20 mouse cellular contexts compared by ENCODE assay signal in the genomic region with DNA sequence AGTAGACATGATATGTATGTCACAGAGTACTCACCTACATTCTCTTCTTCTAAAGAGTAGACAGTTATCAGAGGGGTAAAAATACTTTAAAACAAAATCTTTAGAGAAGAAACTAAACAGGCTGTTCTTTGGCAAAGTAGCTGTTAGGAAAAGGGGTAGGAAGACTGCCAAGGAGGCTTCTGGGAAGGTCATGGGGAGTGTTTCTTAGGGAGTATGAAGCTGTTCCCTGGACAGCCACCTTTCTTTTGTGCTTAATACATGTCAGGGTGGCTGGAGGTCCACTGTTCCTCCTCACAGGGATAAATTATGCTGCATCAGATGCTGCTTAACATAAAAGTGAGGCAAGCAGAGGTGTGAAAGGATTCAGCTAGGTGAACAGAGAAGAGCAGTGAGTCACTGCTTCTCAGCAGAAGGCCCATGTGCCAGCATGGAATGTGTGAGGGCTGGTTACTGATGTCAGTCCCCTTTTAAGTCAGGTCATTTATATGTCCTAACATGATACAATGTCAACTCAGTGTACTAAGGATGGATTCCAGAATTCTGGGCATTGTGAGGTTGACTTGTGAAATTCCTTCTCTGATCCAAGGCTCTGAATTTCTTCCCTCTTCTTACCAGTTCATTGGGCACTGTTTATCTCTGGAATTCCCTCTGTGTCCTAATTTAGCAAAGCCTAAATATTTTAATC.
DNase-seq lines count a peak whose midpoint lies in the region; ATAC-seq lines count a peak whose summit lies in the region.
"Had no signal": no experiment of that assay in that cellular context is flagged by ENCODE, and none has a peak within 500 bp of the region (broad histone marks: within the 10 kb centered on the region; RNA-seq: fewer than 3 reads in every experiment).

No protein-coding gene starts in this region.

- no peaks in the 10 kb centered on the region for H3K36me3 ChIP-seq in hindbrain, embryonic 10.5 days
- H3K36me3 ChIP-seq: heart, embryonic 15.5 days; hindbrain, embryonic 13.5 days had no signal

- ATAC-seq in granulocyte monocyte progenitor cell, adult 5-6 weeks (replicated peaks; ENCODE audit: poor library complexity, severe bottlenecking): 0 out of 2 replicates have a peak, but pooled peaks have one; percentile 5

- no peak overlapping the region for H3K27ac ChIP-seq in hindbrain, embryonic 10.5 days
- H3K27ac ChIP-seq: heart, adult 2 months; heart, embryonic 15.5 days; hindbrain, embryonic 13.5 days; layer of hippocampus, adult 2 months had no signal

- intact Hi-C loops in heart, postnatal 14 days (cut with DNase I): no loop called here

- DNase-seq in heart, adult 11 months: peak; percentile 74
- no peak for DNase-seq in heart, postnatal 14 days
- peak; percentile 9 for DNase-seq in NIH3T3 (ENCODE audit: low read depth)
- DNase-seq in lung, postnatal 25 days (ENCODE audit: low spot score): peak; percentile 37
- no peak for DNase-seq in hindbrain, embryonic 10.5 days (ENCODE audit: low spot score)
- DNase-seq in gastrocnemius, postnatal 25 days: no peak
- DNase-seq in thymus, postnatal 0 days (ENCODE audit: low spot score): no peak
- DNase-seq: adrenal gland, adult 8-10 months; cerebellum, adult 11 months; cerebellum, postnatal 14 days; kidney, adult 8-10 months; kidney, postnatal 14 days; retina, postnatal 1 day; thymus, postnatal 4 days had no signal

- no peaks in the 10 kb centered on the region for H3K27me3 ChIP-seq in hindbrain, embryonic 10.5 days (ENCODE audit: insufficient read depth, poor library complexity, severe bottlenecking)
- H3K27me3 ChIP-seq: heart, embryonic 15.5 days; hindbrain, embryonic 13.5 days had no signal

- no peaks in the 10 kb centered on the region for H3K9me3 ChIP-seq in hindbrain, embryonic 10.5 days
- H3K9me3 ChIP-seq: G1E; heart, embryonic 15.5 days; hindbrain, embryonic 13.5 days had no signal

- H3K4me3 ChIP-seq in hindbrain, embryonic 10.5 days: no peak overlapping the region
- H3K4me3 ChIP-seq: heart, adult 2 months; heart, embryonic 15.5 days; hindbrain, embryonic 13.5 days; layer of hippocampus, adult 2 months had no signal

- H3K4me1 ChIP-seq in hindbrain, embryonic 10.5 days (replicated peaks): no peaks in the 10 kb centered on the region
- H3K4me1 ChIP-seq: hindbrain, embryonic 13.5 days had no signal

Comparison
In these comparisons a context has a peak if more than half of its experiments do, and no peak if none do; other contexts are left out.
1. DNase-seq: peak in heart, adult 11 months (single experiment), NIH3T3 (single experiment) and lung, postnatal 25 days (single experiment); none in heart, postnatal 14 days (0 of 2), hindbrain, embryonic 10.5 days (single experiment), gastrocnemius, postnatal 25 days (single experiment) and thymus, postnatal 0 days (single experiment).